Mouse (Mus musculus): Measurements from ENCODE around the gene Wbp2nl. TPM values are rescaled to one million over a fixed set of nuclear protein-coding genes. Genes with fewer than 3 reads are reported as not detected.
"Not testable (repeated sequence)": the region's sequence is repeated elsewhere in the genome, so short reads cannot be mapped to it uniquely, and the experiment has no call there.

Wbp2nl gene
- total and polyA plus RNA-seq, 2 experiments from 2014 or later = 0.36 to 1.4 TPM

DNA sequence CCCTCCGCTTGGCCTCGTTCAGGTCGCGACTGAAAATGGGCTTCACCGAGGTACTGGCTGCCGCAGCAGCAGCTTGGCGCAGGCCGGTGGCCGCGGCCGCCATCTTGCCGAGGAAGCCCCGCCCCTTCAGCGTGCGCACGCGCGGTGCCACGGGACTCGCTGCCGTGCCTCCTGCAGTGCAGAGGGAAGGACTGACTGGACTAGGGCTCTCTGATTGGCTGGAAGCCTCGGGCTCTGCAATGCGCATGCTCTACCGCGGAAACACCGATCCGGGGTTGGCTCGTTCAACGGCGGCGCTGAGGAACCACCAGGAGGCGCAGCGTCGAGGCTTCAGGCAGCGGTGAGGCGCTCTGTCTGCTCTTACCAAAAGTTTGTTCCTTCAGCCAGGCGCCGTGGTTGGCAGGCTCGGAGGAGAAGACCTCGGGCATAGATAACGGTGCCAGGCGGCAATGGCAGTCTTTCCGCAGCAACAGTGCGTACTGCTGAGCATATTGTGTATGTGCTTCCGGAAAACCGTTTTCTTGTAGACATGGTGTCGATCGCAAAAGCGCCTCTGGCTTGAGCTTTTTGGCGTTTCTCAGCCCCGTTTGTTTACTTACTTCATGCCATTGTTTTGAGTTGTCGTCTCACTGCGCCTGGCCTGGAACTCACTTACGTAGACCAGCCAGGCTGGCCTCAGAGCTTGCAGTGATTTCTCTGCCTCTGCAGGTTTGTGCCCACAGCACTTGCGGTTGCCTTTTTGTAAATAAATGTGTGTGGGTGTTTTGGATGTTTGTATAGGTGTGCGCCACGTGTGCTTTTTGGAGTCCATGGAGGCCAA, 55.6 kb downstream of the Wbp2nl start, which contains the start of gene Ndufa6:
Gene Ndufa6, minus strand, starts transcription at position 197 of the 820 bp plus-strand sequence.
- Histone ChIP-seq H3K36me3 (ENCODE audit: insufficient read depth, low read length) (peaks cover 13% of the 10 kb centered on the region; the same call in 1 of the 2 replicates), H3K27ac (peak within 1 kb of the TSS; percentile 94), H3K4me3 (ENCODE audit: low read length) (peak within 1 kb of the TSS; percentile 99), H3K27me3 (ENCODE audit: insufficient read depth, low read length) (no peaks in the 10 kb centered on the region), H3K4me2 (ENCODE audit: low read depth, low read length) (peak within 1 kb of the TSS; percentile 72), H3K9me3 (ENCODE audit: low read length) (no peaks in the 10 kb centered on the region), H3K4me1 (ENCODE audit: insufficient read depth, low read length) (peaks cover 9% of the 10 kb centered on the region; the same call in 1 of the 2 replicates), H3K9ac (replicated peaks; ENCODE audit: low read length) (peak within 1 kb of the TSS; percentile 89)
- 2% methylated on average over 54 of the region's 57 CpGs for WGBS
- DNase-seq (ENCODE audit: low spot score) (peak; percentile 100), ATAC-seq (peak; percentile 99)
- peak; percentile 99 for TF ChIP-seq CTCF (IDR thresholded peaks at IDR 0.05; ENCODE audit: low read depth)

DNA sequence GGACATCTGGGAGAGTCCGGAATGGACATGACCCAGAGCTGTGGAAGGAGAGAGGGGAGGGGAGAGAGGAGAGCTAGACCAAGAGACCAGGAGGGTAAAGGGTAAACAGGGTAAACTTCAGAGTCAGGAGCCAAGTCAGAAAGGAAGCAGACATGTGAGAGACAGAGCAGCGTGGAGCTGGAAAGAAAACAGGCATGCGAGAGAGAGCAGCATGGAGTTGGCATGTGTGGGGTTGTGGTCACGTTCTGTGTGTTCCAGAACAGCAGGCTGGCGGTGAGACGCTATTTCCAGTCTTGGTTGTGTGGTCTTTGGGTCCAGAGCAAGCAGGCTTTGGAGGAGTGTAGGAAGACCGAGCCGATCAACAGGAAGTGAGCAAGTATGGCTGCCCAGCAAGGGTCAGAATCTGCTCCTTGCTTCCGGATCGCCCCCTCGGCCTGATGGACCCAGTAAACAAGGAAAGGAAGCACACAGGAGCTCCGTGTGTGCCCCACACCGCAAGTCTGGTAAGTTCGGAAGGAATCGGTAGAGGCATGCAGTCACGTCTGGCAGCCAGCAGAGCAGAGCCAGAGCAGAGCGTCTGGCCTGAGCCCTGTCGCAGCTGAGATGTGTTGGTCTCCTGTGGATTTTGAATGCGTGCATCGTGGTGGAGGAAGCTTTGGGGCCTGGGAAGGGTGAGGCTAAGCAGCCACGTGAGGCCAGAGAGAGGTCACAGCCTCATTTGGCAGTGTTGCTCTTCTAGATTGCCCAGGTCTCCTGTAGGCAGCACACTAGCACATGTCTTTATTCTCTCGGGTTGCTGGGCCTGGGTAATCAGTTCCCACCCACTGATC, 59.9 kb downstream of the Wbp2nl start:
- no peak for DNase-seq (ENCODE audit: low spot score)
- no peak overlapping the region for H3K4me3 ChIP-seq (ENCODE audit: low read length)
- H3K27ac ChIP-seq = peak overlapping the region; percentile 5; the same call in 1 of the 2 replicates
- TF ChIP-seq CTCF (IDR thresholded peaks at IDR 0.05; ENCODE audit: low read depth) = no peak
- no peaks in the 10 kb centered on the region for H3K9me3 ChIP-seq (ENCODE audit: low read length)
- H3K4me2 ChIP-seq (ENCODE audit: low read depth, low read length) = 0 out of 2 replicates have a peak overlapping the region, but pooled peaks have one; percentile 5
- ATAC-seq = no peak
- H3K9ac ChIP-seq (replicated peaks; ENCODE audit: low read length) = no peak overlapping the region
- WGBS = 58% methylated on average over 22 of the region's 22 CpGs
- H3K4me1 ChIP-seq (ENCODE audit: insufficient read depth, low read length) = peaks cover 3% of the 10 kb centered on the region; the same call in 1 of the 2 replicates
- H3K27me3 ChIP-seq (ENCODE audit: insufficient read depth, low read length) = no peaks in the 10 kb centered on the region
- no peaks in the 10 kb centered on the region for H3K36me3 ChIP-seq (ENCODE audit: insufficient read depth, low read length)

DNA sequence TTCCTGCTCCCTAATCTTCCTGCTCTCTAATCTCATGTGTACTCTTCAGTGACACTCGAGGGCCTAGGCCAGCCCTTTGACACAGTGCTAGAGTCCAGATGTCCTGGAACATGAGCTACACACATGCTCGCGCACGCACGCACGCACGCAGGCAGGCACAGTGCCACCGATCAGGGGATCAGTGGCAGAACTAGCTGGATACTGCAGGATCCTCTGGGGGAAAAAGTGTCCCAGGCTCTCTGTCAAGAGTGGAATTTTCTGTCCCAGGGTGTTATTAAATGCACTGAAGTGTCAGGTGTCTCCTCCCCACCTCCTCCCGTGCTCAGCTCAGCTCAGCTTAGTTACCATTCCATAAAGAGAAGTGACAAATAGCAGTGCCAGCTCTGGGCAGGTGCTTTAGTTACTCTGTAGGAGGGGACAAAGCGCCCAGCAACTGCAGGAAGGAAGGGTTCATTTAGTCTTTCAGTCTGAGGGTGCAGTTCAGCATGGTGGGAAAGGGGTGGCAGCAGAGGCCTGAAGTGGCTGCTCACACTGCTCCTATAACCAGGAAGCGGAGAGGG, 62.8 kb downstream of the Wbp2nl start:
- Histone ChIP-seq H3K36me3 (ENCODE audit: insufficient read depth, low read length) (no peaks in the 10 kb centered on the region), H3K4me2 (ENCODE audit: low read depth, low read length) (no peak overlapping the region), H3K4me3 (ENCODE audit: low read length) (no peak overlapping the region), H3K27ac (no peak overlapping the region), H3K27me3 (ENCODE audit: insufficient read depth, low read length) (no peaks in the 10 kb centered on the region), H3K9me3 (ENCODE audit: low read length) (no peaks in the 10 kb centered on the region), H3K4me1 (ENCODE audit: insufficient read depth, low read length) (no peaks in the 10 kb centered on the region), H3K9ac (replicated peaks; ENCODE audit: low read length) (no peak overlapping the region)
- DNase-seq (ENCODE audit: low spot score) (peak; percentile 54), ATAC-seq (no peak)
- peak; percentile 71 for TF ChIP-seq CTCF (IDR thresholded peaks at IDR 0.05; ENCODE audit: low read depth)
- 76% methylated on average over 11 of the region's 11 CpGs for WGBS

DNA sequence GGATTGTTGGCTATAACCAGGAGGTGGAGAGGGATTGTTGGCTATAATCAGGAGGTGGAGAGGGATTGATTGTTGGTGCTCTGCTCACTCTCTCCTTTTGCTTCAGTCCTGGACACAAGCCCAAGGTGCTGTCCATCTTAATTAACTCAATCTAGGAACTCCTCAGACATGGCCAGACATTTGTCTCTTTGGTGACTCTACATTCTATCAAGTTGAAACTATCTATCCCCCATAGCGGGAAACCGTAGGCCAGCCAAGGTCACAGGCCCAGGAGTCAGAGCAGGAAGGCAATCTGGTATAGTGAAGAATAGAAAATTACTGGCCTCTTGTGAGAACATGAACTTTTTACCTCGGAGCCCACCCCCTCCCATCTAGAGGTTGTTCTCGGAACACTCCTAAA, 63.5 kb downstream of the Wbp2nl start:
- ATAC-seq = no peak
- H3K9me3 ChIP-seq (ENCODE audit: low read length) = no peaks in the 10 kb centered on the region
- no peaks in the 10 kb centered on the region for H3K4me1 ChIP-seq (ENCODE audit: insufficient read depth, low read length)
- no peak overlapping the region for H3K27ac ChIP-seq
- H3K4me2 ChIP-seq (ENCODE audit: low read depth, low read length) = no peak overlapping the region
- 85% methylated on average over 3 of the region's 4 CpGs for WGBS
- no peak overlapping the region for H3K9ac ChIP-seq (replicated peaks; ENCODE audit: low read length)
- no peaks in the 10 kb centered on the region for H3K27me3 ChIP-seq (ENCODE audit: insufficient read depth, low read length)
- H3K4me3 ChIP-seq (ENCODE audit: low read length) = no peak overlapping the region
- no peaks in the 10 kb centered on the region for H3K36me3 ChIP-seq (ENCODE audit: insufficient read depth, low read length)
- no peak for DNase-seq (ENCODE audit: low spot score)
- no peak for TF ChIP-seq CTCF (IDR thresholded peaks at IDR 0.05; ENCODE audit: low read depth)

DNA sequence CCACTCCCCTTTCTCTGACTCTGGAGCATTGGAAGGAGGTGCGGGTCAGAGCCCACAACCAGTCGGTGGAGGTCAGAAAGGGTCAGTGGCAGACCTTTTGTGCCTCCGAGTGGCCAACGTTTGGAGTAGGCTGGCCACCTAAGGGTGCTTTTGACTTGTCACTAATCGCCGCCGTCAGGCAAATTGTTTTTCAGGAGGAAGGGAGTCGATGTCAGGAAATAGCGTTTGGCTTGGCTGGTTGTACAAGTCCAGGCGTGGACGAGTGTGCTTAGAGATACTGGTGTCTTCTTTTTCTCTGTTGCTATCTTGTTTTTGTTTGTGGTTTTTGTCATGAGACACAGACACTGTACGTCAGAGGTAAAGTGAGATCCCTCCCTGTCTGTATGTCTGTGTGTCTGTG, 65.0 kb downstream of the Wbp2nl start:
- H3K27me3 ChIP-seq (ENCODE audit: insufficient read depth, low read length); ATAC-seq: not testable (repeated sequence)

More for the DNA sequence above, 65.0 kb downstream of the Wbp2nl start:
- DNase-seq (ENCODE audit: low spot score); H3K9me3 ChIP-seq (ENCODE audit: low read length); H3K36me3 ChIP-seq (ENCODE audit: insufficient read depth, low read length); H3K4me3 ChIP-seq (ENCODE audit: low read length); H3K4me1 ChIP-seq (ENCODE audit: insufficient read depth, low read length); H3K9ac ChIP-seq (replicated peaks; ENCODE audit: low read length); H3K27ac ChIP-seq; H3K4me2 ChIP-seq (ENCODE audit: low read depth, low read length): not testable (repeated sequence)
- 75% methylated on average over 7 of the region's 12 CpGs for WGBS

Other genes with a start within 250 kb of the Wbp2nl start
- not detected in 2 replicates for gene 4930407I10Rik, start 239.8 kb upstream of the Wbp2nl start, total RNA-seq (2014; rRNA removed)
- gene 4930407I10Rik, start 239.8 kb upstream of the Wbp2nl start, polyA plus RNA-seq (2015; fragmentation: Nextera tagmentation; extraction: Ambion mirVana) = not detected in 2 replicates
- 0.21 TPM in 1 of 2 replicates, not detected in the other for gene Mei1, start 229.0 kb upstream of the Wbp2nl start, total RNA-seq (2014; rRNA removed)
- gene Mei1, start 229.0 kb upstream of the Wbp2nl start, polyA plus RNA-seq (2015; fragmentation: Nextera tagmentation; extraction: Ambion mirVana) = 0.11 and 0.24 TPM in 2 replicates
- 15.5 and 16.0 TPM in 2 replicates for gene Ccdc134, start 171.0 kb upstream of the Wbp2nl start, total RNA-seq (2014; rRNA removed)
- gene Ccdc134, start 171.0 kb upstream of the Wbp2nl start, polyA plus RNA-seq (2015; fragmentation: Nextera tagmentation; extraction: Ambion mirVana) = 6.4 and 8.4 TPM in 2 replicates
- 256 and 266 TPM in 2 replicates for gene Srebf2, start 151.8 kb upstream of the Wbp2nl start, total RNA-seq (2014; rRNA removed)
- 139 and 145 TPM in 2 replicates for gene Srebf2, start 151.8 kb upstream of the Wbp2nl start, polyA plus RNA-seq (2015; fragmentation: Nextera tagmentation; extraction: Ambion mirVana)
- gene Shisa8, start 86.1 kb upstream of the Wbp2nl start, total RNA-seq (2014; rRNA removed) = 34.7 and 36.0 TPM in 2 replicates
- gene Shisa8, start 86.1 kb upstream of the Wbp2nl start, polyA plus RNA-seq (2015; fragmentation: Nextera tagmentation; extraction: Ambion mirVana) = 7.5 and 9.2 TPM in 2 replicates
- 0.29 and 5.6 TPM in 2 replicates for gene Tnfrsf13c, start 74.6 kb upstream of the Wbp2nl start, total RNA-seq (2014; rRNA removed)
- gene Tnfrsf13c, start 74.6 kb upstream of the Wbp2nl start, polyA plus RNA-seq (2015; fragmentation: Nextera tagmentation; extraction: Ambion mirVana) = 0.34 and 0.42 TPM in 2 replicates
- 15.0 and 16.2 TPM in 2 replicates for gene Cenpm, start 54.2 kb upstream of the Wbp2nl start, total RNA-seq (2014; rRNA removed)
- gene Cenpm, start 54.2 kb upstream of the Wbp2nl start, polyA plus RNA-seq (2015; fragmentation: Nextera tagmentation; extraction: Ambion mirVana) = 23.0 and 27.6 TPM in 2 replicates
- 116 and 127 TPM in 2 replicates for gene 1500009C09Rik, start 46.6 kb upstream of the Wbp2nl start, total RNA-seq (2014; rRNA removed)
- 12.5 and 13.9 TPM in 2 replicates for gene 1500009C09Rik, start 46.6 kb upstream of the Wbp2nl start, polyA plus RNA-seq (2015; fragmentation: Nextera tagmentation; extraction: Ambion mirVana)
- 393 and 404 TPM in 2 replicates for gene Sept3, start 24.1 kb upstream of the Wbp2nl start, total RNA-seq (2014; rRNA removed)
- 299 and 320 TPM in 2 replicates for gene Sept3, start 24.1 kb upstream of the Wbp2nl start, polyA plus RNA-seq (2015; fragmentation: Nextera tagmentation; extraction: Ambion mirVana)
- 41.6 and 51.1 TPM in 2 replicates for gene Naga, start 40.0 kb downstream of the Wbp2nl start, total RNA-seq (2014; rRNA removed)
- gene Naga, start 40.0 kb downstream of the Wbp2nl start, polyA plus RNA-seq (2015; fragmentation: Nextera tagmentation; extraction: Ambion mirVana) = 36.9 and 37.2 TPM in 2 replicates
- gene Pheta2, start 40.0 kb downstream of the Wbp2nl start, total RNA-seq (2014; rRNA removed) = 0.93 and 1.2 TPM in 2 replicates
- 1.3 and 1.4 TPM in 2 replicates for gene Pheta2, start 40.0 kb downstream of the Wbp2nl start, polyA plus RNA-seq (2015; fragmentation: Nextera tagmentation; extraction: Ambion mirVana)
- 288 and 293 TPM in 2 replicates for gene Smdt1, start 40.0 kb downstream of the Wbp2nl start, total RNA-seq (2014; rRNA removed)
- gene Smdt1, start 40.0 kb downstream of the Wbp2nl start, polyA plus RNA-seq (2015; fragmentation: Nextera tagmentation; extraction: Ambion mirVana) = 392 and 401 TPM in 2 replicates
- 194 and 224 TPM in 2 replicates for gene Ndufa6, start 55.4 kb downstream of the Wbp2nl start, total RNA-seq (2014; rRNA removed)
- 511 and 516 TPM in 2 replicates for gene Ndufa6, start 55.4 kb downstream of the Wbp2nl start, polyA plus RNA-seq (2015; fragmentation: Nextera tagmentation; extraction: Ambion mirVana)
- gene Cyp2d22, start 81.3 kb downstream of the Wbp2nl start, total RNA-seq (2014; rRNA removed) = 3.6 and 6.1 TPM in 2 replicates
- gene Cyp2d22, start 81.3 kb downstream of the Wbp2nl start, polyA plus RNA-seq (2015; fragmentation: Nextera tagmentation; extraction: Ambion mirVana) = 3.7 and 5.1 TPM in 2 replicates
- gene Cyp2d11, start 95.1 kb downstream of the Wbp2nl start, total RNA-seq (2014; rRNA removed) = not detected in 2 replicates
- not detected in 2 replicates for gene Cyp2d11, start 95.1 kb downstream of the Wbp2nl start, polyA plus RNA-seq (2015; fragmentation: Nextera tagmentation; extraction: Ambion mirVana)
- not detected in 2 replicates for gene Cyp2d10, start 108.2 kb downstream of the Wbp2nl start, total RNA-seq (2014; rRNA removed)
- gene Cyp2d10, start 108.2 kb downstream of the Wbp2nl start, polyA plus RNA-seq (2015; fragmentation: Nextera tagmentation; extraction: Ambion mirVana) = not detected in 2 replicates
- gene Cyp2d9, start 134.5 kb downstream of the Wbp2nl start, total RNA-seq (2014; rRNA removed) = not detected in 2 replicates
- gene Cyp2d9, start 134.5 kb downstream of the Wbp2nl start, polyA plus RNA-seq (2015; fragmentation: Nextera tagmentation; extraction: Ambion mirVana) = not detected in 2 replicates